Mouse (Mus musculus) B cell, adult 62 days (primary cell): ENCODE data around the gene Ret. TPM values are rescaled to one million over a fixed set of nuclear protein-coding genes. Genes with fewer than 3 reads are reported as not detected.

Experiments used
- total RNA-seq: library from RNA; stranded (reverse); gene quantifications from 4 replicates; pipeline ENCODE4 v1.2.4, GENCODE M21; 2023

Gene Ret
- total RNA-seq: 0.17 to 0.19 TPM in 2 of 4 replicates, not detected in the others

DNA sequence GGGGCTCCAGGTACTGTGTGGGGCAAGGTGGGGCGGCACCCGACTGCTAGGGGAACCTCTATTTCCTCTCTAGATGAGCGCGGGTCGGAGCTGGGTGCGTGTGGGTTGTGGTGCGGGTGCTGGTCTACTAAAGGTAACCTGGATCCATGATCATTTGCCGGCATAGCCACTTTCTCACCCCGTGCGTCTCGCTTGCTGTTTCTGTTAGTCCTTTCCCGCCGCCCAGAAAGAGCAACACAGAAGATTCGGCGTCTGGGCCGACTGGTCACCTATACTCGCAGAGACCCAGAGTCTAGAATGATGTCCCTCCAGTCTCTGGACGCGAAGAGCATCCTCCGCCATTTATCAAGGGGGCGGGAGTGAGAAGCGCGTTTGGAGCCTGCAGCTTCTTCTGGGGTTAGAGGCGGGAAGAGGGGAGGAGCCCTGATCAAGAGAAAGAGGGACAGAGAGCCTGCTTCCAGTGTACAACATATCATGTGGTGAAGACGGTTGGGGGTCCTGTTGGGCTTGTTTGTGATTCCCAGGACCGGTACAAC lies at the start of gene Ret:
Gene Ret, minus strand, starts transcription at position 279 of the 536 bp plus-strand sequence.

DNA sequence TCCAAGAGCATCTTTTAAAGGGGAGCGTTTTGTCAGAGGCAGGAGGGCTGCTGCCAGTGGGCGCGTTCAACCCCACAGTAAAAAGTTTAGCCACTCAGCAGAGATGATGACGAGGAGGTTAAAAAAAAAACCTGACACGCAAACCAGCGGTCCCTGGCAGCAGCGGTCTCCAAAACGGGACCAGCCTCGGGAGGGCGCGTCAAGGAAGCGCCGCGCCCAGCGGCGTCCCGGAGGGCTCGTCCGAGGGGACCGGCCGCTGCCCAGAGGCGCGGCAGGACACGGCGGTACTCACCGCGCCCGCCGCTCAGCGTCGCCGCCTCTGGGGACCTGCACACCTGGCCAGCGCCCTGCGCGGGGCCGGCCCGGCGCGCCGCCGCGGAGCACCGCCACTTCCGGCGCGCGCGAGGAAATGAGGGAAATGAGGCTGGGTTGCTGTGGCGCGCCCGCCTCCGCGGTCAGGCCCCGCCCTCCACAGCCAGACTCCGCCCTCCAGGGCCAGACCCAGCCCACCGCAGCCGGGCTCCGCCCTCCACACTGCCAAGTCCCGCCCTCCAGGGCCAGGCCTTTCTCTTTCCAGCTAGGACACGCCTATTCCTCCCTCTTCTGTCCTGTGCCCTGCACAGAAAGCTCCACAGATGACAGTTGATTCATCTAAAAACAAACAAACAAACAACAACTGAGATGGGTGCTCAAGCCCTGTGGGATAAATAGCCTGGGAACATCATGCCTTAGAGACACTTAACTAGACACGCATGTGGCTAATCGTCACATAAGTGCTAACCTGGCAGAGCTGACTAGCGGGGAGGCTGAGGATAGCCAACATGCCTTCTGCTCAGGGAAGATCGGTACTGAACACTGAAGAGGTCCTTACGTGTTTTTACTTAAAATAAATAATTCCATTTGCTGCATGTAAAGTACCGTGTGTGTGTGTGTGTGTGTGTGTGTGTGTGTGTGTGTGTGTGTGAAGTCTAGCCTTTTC lies 58.5 kb downstream of the Ret start, which contains the start of gene Csgalnact2:
Gene Csgalnact2, minus strand, starts transcription at position 410 of the 979 bp plus-strand sequence.

Other genes starting within 250 kb of the Ret start
- gene Rasgef1a, start 186.3 kb downstream of the Ret start, total RNA-seq: 0.27 to 0.55 TPM (median 0.35 TPM) in 4 replicates
- 18.4 to 22.1 TPM (median 20.9 TPM) in 4 replicates for gene Csgalnact2, start 58.6 kb downstream of the Ret start, total RNA-seq
- 55.8 to 59.3 TPM (median 57.6 TPM) in 4 replicates for gene Bms1, start 221.8 kb upstream of the Ret start, total RNA-seq